Mouse (Mus musculus): ENCODE data around the gene Gm20379.

The Gm20379 gene

GRCm38 (mm10) chr13:92305680-92306079 is at the start of gene Gm20379:
Gm20379 (plus strand) TSS chr13:92305980.
- no peak for DNase-seq (ENCODE audit: low read depth, low spot score)

- DNase-seq (ENCODE audit: low read depth, low spot score): no peak
Observed at GRCm38 (mm10) chr13:92261329-92261728, 44.5 kb upstream of the Gm20379 start.

- peak; percentile 73 for DNase-seq (ENCODE audit: low read depth, low spot score)
Observed at GRCm38 (mm10) chr13:92263566-92263965, 42.2 kb upstream of the Gm20379 start.

- no peak for DNase-seq (ENCODE audit: low read depth, low spot score)
Observed at GRCm38 (mm10) chr13:92267076-92267475, 38.7 kb upstream of the Gm20379 start.

- DNase-seq (ENCODE audit: low read depth, low spot score): peak; percentile 60
Observed at GRCm38 (mm10) chr13:92274274-92275198, 31.2 kb upstream of the Gm20379 start.

GRCm38 (mm10) chr13:92275292-92275691 is 30.5 kb upstream of the Gm20379 start:
- no peak for DNase-seq (ENCODE audit: low read depth, low spot score)

GRCm38 (mm10) chr13:92277027-92277426 is 28.8 kb upstream of the Gm20379 start:
- DNase-seq (ENCODE audit: low read depth, low spot score): no peak

GRCm38 (mm10) chr13:92291605-92292004 is 14.2 kb upstream of the Gm20379 start:
- DNase-seq (ENCODE audit: low read depth, low spot score): no peak

- no peak for DNase-seq (ENCODE audit: low read depth, low spot score)
Observed at GRCm38 (mm10) chr13:92293883-92294282, 11.9 kb upstream of the Gm20379 start.

GRCm38 (mm10) chr13:92296490-92296889 is 9.3 kb upstream of the Gm20379 start:
- DNase-seq (ENCODE audit: low read depth, low spot score): no peak

- no peak for DNase-seq (ENCODE audit: low read depth, low spot score)
Observed at GRCm38 (mm10) chr13:92297021-92297420, 8.8 kb upstream of the Gm20379 start.

- no peak for DNase-seq (ENCODE audit: low read depth, low spot score)
Observed at GRCm38 (mm10) chr13:92299522-92299921, 6.3 kb upstream of the Gm20379 start.

- no peak for DNase-seq (ENCODE audit: low read depth, low spot score)
Observed at GRCm38 (mm10) chr13:92301754-92302153, 4.0 kb upstream of the Gm20379 start.

GRCm38 (mm10) chr13:92302466-92302865 is 3.3 kb upstream of the Gm20379 start:
- no peak for DNase-seq (ENCODE audit: low read depth, low spot score)

GRCm38 (mm10) chr13:92303062-92303948 is 2.5 kb upstream of the Gm20379 start:
- DNase-seq (ENCODE audit: low read depth, low spot score): no peak

- DNase-seq (ENCODE audit: low read depth, low spot score): no peak
Observed at GRCm38 (mm10) chr13:92304291-92304690, 1.5 kb upstream of the Gm20379 start.

- DNase-seq (ENCODE audit: low read depth, low spot score): no peak
Observed at GRCm38 (mm10) chr13:92314613-92315012, 8.8 kb downstream of the Gm20379 start.

GRCm38 (mm10) chr13:92320770-92321169 is 15.0 kb downstream of the Gm20379 start:
- no peak for DNase-seq (ENCODE audit: low read depth, low spot score)

GRCm38 (mm10) chr13:92326030-92326429 is 20.2 kb downstream of the Gm20379 start:
- DNase-seq (ENCODE audit: low read depth, low spot score): no peak

- no peak for DNase-seq (ENCODE audit: low read depth, low spot score)
Observed at GRCm38 (mm10) chr13:92328000-92328399, 22.2 kb downstream of the Gm20379 start.

GRCm38 (mm10) chr13:92330621-92331020 is 24.8 kb downstream of the Gm20379 start:
- DNase-seq (ENCODE audit: low read depth, low spot score): no peak
